Mouse (Mus musculus): ENCODE data around the gene Dppa3.

GRCm38 (mm10) chr6:122663596-122664206, 37.5 kb downstream of the Dppa3 start:
- TF ChIP-seq GATA1 (IDR thresholded peaks at IDR 0.05; ENCODE audit: borderline replicate concordance, low read length) (no peak), TAL1 (conservative IDR thresholded peaks at IDR 0.05; ENCODE audit: low read depth, low read length) (no peak), CTCF (IDR thresholded peaks at IDR 0.05; ENCODE audit: low read depth, low read length) (no peak)
